Mouse (Mus musculus): ENCODE results near the gene Meig1. TPM values are rescaled to one million over a fixed set of nuclear protein-coding genes. Genes with fewer than 3 reads are reported as not detected.
"Not testable (repeated sequence)": the region's sequence is repeated elsewhere in the genome, so short reads cannot be mapped to it uniquely, and the experiment has no call there.

Meig1 gene
- polyA plus RNA-seq (2012; rRNA removed): 1.00 and 2.0 TPM in 2 replicates

- no peak for DNase-seq (ENCODE audit: low read depth)
Measured at GRCm38 (mm10) chr2:3422548-3422947, at the start of gene Meig1. Gene Meig1 (minus strand): TSS chr2:3422648.

- no peak for DNase-seq (ENCODE audit: low read depth)
Measured at GRCm38 (mm10) chr2:3456590-3456989, 34.1 kb upstream of the Meig1 start.

- no peak for DNase-seq (ENCODE audit: low read depth)
Measured at GRCm38 (mm10) chr2:3453096-3453495, 30.6 kb upstream of the Meig1 start.

- no peak for DNase-seq (ENCODE audit: low read depth)
Measured at GRCm38 (mm10) chr2:3449431-3449830, 27.0 kb upstream of the Meig1 start.

GRCm38 (mm10) chr2:3445984-3446383, 23.5 kb upstream of the Meig1 start:
- no peak for DNase-seq (ENCODE audit: low read depth)

DNA sequence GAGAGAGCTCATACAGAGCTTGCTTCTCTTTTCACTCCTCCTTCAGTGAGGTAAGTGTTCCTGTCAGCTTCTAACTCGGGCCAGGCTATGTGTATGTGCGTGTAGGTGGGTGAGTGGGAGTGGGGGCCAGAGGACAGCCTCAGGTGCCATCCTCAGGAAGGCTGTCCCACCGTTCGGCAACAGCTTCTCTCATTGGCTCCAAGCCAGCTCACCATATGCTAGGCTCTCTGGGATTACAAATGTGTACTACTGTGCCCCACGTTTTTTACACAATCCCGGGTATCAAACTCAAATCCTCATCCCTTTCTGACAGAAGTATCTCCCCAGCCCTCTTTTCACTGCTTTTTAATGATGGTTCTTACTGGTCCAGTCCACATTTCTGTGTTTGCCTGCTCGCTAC, 21.8 kb upstream of the Meig1 start:
- DNase-seq (ENCODE audit: low read depth): no peak

DNA sequence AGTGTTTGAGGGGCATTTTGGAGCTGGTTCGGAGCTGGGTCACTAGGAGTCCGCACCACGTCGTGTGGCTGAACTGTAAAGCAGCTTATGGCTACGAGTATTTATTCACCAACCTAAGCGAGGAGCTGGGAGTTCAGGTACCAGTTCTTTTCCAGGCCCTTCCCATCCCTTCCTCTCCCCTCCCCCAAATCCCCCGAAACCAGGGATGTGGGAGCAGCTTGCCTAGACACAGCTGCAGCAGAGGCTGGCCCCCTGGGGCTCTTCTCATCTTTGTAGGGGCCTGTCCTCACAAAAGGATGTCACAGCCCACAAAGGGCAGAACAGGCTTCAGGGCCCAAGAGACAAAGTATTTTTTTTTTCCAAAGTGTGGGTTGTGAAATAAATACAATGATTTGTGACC, 15.5 kb upstream of the Meig1 start:
- DNase-seq (ENCODE audit: low read depth): no peak

GRCm38 (mm10) chr2:3435369-3436061, 13.1 kb upstream of the Meig1 start:
- no peak for DNase-seq (ENCODE audit: low read depth)

GRCm38 (mm10) chr2:3430956-3431355, 8.5 kb upstream of the Meig1 start:
- DNase-seq (ENCODE audit: low read depth): no peak

DNA sequence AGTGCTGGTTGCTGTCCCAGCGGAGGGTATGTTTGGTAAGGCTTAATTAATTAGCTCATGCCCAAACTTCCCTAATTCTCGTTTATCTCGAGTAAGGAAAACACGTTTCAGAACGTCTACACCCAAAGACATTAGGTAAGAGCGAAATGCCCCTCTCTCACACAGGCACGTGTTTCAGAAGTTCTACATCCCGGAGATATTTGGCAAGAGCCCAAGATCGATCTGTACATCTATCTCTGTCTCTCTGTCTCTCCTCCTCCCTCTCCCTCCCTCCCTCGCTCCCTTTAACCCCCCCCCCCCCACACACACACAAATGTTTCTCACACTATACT, 2.1 kb upstream of the Meig1 start:
- no peak for DNase-seq (ENCODE audit: low read depth)

DNA sequence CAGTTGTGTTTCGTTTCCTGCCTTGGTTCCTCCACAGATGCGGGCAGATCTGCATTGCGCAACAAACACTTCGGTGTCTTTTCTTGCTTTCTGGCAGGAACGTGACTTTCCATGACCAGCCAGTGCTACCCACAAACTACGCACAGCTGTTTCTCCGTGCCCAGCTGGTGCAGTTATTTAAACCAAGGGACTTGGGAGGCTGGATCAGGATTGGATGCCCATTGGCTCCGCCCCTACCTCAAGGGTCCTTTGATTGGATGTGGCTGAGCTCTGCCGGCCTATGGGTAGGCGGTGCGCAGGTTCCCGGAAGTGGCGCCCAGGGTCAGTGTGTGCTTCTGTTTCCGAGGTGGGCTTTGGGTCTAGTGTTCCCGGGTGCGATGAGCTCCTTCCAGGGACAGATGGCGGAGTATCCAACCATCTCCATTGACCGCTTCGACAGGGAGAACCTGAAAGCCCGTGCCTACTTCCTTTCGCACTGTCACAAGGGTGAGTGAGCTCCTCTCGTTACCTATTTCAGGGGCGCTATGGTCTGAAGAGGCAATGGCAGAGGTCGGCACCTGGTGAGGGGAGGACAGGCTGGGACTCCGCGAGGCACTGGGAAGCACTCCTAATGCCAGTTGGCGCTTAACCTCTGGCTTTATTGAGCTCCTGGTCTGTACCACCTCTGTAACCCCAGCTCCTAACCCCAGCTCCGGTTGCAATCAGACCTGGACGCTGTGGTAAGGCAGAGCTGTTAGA, 1.6 kb upstream of the Meig1 start, which contains the start of gene Dclre1c:
Dclre1c (plus strand) TSS at position 291 of the 738 bp plus-strand sequence.
- DNase-seq (ENCODE audit: low read depth): no peak

DNA sequence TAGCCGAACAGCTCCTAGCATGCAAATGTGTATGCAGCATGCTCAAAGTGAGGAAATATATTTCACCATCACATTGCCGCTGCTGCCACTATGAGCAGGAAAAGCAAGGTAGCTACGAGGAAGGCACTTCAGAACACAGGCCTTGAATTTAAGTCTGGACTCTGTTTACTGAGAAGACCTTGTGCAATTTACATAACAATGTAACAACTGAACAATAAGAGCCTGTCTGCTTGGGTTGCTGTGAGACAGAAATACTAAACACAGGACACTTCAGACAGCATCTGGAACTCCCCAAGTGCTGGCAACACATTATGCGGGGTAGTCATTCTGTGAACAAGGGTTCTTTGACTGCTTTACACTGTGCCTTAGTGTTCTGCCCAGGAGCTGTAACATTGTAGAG, 2.3 kb downstream of the Meig1 start:
- DNase-seq (ENCODE audit: low read depth): no peak

DNA sequence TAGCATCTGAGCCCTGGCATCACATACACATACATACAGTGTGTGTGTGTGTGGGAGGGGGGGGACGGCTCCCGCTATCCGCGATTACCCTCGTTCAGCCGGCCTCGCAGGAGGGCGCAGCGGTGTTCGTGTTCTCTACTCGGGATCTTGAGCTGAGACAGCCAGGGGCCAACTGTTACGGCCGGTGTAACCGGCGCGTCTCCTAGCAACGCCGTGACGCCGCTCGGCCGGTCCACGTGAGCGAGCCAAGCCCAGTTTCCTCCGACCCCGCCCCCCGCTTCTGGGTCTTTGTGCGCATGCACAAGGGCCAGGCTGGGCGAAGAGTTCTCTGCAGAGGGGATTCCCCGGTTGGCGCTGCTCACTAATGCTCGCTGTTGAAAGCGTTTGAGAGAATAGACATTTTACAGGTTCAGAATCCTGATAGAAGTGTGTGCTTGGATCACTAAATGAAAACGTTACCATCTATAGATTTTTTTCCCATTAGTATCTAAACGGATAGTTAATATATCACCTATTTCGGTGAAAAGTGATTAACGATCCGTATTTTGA, 3.5 kb downstream of the Meig1 start:
- no peak for DNase-seq (ENCODE audit: low read depth)

DNA sequence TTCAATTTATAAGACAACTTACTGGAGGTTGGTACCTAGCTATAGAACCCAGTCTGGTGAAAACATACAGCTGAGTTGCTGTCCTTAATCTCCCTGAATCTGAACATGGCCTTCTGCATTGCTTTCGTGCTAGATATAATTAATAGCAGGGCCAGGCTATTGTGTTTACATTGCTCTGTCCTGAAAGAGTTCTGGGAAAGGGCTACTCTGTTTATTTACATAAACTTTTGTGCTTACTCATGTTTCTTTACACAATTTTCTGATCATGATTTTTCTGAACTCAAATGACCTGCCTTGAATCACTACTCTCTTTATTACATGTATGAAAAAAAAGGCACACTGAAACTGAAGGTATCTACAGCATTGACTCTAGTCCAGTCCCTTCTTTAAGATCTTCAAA, 6.8 kb downstream of the Meig1 start:
- no peak for DNase-seq (ENCODE audit: low read depth)

DNA sequence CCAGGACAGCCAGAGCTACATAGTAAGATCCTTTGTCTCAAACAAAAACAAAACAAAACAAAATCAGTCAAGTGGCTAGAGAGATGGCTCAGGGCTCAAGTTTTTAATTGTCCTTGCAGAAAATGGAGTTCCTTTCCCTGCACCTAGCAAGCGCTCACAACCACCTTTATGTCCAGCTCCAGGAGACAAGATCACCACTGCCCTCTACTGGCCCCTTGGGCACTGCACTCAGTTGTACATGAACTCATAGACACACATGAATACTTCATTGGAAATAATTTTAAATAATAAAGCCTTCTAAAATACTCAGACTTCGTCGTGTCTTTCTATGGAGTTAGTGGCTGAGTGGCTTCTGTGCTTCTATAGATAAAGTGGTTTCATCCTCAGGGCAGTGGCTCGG, 8.2 kb downstream of the Meig1 start:
- DNase-seq (ENCODE audit: low read depth): no peak

GRCm38 (mm10) chr2:3407756-3408155, 14.7 kb downstream of the Meig1 start:
- no peak for DNase-seq (ENCODE audit: low read depth)

GRCm38 (mm10) chr2:3405981-3406380, 16.5 kb downstream of the Meig1 start:
- no peak for DNase-seq (ENCODE audit: low read depth)

DNA sequence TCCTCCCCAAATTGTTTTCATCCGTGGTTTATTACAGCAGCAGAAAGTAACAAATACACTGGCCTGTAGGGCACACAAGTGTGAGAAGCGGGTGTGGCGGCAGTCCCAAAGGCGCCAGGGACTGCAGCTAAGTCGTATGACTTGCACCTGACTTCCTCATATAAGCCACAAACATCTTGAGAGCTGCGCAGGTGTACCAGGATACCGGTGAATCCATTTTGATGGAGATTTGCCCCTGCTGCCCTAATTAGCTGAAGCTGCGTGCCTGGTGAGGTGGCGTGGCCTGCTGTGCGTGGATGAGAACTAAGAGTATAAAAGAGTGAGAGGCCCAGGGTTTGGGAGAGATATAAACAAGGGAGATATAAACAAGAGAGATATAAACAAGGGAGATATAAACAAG, 25.3 kb downstream of the Meig1 start, which contains the start of gene Olah:
Olah (minus strand) TSS at position 101 of the 400 bp plus-strand sequence.
- not testable (repeated sequence) for DNase-seq (ENCODE audit: low read depth)

GRCm38 (mm10) chr2:3391945-3392344, 30.5 kb downstream of the Meig1 start:
- no peak for DNase-seq (ENCODE audit: low read depth)

DNA sequence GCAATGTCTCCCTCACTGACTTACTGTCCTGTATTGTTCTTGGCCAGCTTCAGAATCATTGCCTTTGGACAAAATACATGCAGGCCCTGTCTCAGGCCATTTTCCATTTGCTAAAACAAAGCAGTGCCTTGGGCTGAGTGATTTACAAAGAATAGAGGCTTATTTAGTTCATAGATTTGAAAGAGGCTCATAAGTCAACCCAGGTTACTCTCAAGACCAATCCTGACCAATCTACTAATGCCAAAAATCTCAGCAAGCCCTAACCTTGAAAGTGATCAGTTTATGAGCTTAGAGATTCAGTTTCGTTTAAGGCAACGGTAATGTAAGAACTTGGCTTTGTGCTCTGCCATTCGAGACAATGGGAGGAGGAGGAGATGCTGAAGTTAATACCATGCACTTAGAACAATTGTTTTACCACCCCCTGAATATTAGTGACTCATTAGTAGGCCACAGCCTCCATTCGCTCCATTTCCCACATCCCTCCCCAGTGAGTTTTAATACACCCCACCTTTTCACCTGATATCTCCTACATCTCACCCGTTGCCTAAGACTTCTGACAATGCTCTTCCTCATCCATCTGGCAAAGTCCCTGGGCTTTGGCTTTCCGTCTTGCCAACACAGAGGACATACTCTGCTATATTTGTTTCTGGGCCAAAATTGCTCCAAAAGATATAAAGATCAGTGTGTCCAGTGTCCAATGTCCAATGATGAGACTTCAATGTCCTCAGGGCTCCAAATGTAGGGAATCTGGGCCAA, 35.2 kb downstream of the Meig1 start:
- DNase-seq (ENCODE audit: low read depth): peak; percentile 100

DNA sequence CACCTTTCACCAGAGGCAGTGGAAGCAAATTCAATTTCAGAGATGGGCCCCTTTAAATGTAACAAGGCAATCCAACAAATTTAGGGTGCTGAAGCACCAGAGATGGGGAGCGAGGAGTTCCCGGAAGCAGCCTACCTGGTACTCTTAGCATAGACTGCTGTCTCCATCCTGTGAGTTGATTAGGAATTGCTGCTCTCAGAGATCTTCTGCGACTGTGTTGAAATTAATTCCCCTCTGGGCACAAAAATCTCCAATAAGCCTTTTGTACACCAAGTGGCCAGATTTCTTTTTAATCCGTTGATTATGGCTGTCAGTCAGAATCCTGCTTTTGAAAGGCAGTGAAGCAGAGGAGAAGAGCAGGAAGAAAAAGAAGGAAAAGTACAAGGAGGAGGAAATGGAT, 57.3 kb downstream of the Meig1 start:
- no peak for DNase-seq (ENCODE audit: low read depth)

- no peak for DNase-seq (ENCODE audit: low read depth)
Measured at GRCm38 (mm10) chr2:3361067-3361466, 61.4 kb downstream of the Meig1 start.
